Mouse (Mus musculus): ENCODE measurements around the gene Hspa4l. TPM values are rescaled to one million over a fixed set of nuclear protein-coding genes. Genes with fewer than 3 reads are reported as not detected.
A peak's percentile ranks its signal among the peaks of the same experiment; 100 is the strongest.

Hspa4l gene
- total RNA-seq (2021): 100 to 1,000 TPM; 123 to 124 TPM
- long read RNA-seq, experiment 1, full-length matches to known transcripts: 71 of 89 reads
- long read RNA-seq, experiment 1, partial matches to known transcripts: 8 of 89 reads
- long read RNA-seq, experiment 1, other reads (novel, unspliced or antisense): 10 of 89 reads
- long read RNA-seq, experiment 2, full-length matches to known transcripts: 49 of 62 reads
- long read RNA-seq, experiment 2, partial matches to known transcripts: 1 of 62 reads
- long read RNA-seq, experiment 2, other reads (novel, unspliced or antisense): 12 of 62 reads

DNA sequence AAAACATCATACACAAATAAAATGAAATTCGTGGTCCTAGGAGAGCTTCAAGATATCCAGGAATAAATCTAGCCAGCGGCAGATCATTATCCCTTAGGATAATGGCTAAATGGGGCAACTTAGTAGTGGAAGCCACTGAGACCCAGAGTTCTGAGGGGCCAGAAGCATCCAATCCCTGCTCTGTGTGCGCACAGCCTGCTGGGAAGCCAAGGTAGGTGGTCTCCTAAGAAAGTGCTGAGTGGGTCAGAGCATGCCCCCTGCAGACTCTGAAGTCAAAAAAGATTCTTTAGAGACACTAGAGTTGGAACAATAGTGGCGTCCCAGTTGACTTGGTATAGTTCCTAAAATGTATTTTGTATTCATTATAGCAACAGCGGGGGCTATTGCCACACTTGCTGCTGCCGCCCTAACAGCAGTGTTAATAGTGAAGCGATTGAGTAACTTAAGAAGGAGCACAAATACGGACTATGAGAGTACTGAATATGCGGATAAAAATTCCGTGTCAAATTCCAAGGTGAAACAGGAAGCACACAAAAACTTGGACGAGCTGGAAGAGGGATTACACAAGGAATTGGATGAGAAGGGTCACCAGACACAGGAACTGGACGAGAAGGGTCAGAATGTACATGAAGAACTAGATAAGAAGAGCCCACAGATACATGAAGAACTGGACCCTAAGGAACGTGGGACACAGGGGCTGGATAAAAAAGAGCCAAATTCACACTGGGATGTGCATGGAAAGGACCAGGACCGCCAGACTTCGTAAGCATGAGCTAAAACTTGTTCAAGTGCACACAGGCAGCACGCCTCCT is at the start of gene Hspa4l:
Gene Hspa4l (plus strand): TSS at position 472 of the 812 bp plus-strand sequence.
- intact Hi-C loops (cut with DNase I): loop anchor here (10.0 kb wide), 1 partner anchor 1859 kb away; the partner anchor contains the start of gene Fat4

GRCm38 (mm10) chr3:40695162-40695561 is 49.1 kb upstream of the Hspa4l start:
- DNase-seq (ENCODE audit: low spot score in 2 of 2): no peak
- intact Hi-C loops (cut with DNase I): no loop called here

More for the DNA sequence above, at the start of gene Hspa4l:
- no peak for DNase-seq (ENCODE audit: low spot score in 2 of 2)

GRCm38 (mm10) chr3:40698834-40699233 is 45.5 kb upstream of the Hspa4l start:
- DNase-seq (ENCODE audit: low spot score in 2 of 2): no peak
- intact Hi-C loops (cut with DNase I): no loop called here

DNA sequence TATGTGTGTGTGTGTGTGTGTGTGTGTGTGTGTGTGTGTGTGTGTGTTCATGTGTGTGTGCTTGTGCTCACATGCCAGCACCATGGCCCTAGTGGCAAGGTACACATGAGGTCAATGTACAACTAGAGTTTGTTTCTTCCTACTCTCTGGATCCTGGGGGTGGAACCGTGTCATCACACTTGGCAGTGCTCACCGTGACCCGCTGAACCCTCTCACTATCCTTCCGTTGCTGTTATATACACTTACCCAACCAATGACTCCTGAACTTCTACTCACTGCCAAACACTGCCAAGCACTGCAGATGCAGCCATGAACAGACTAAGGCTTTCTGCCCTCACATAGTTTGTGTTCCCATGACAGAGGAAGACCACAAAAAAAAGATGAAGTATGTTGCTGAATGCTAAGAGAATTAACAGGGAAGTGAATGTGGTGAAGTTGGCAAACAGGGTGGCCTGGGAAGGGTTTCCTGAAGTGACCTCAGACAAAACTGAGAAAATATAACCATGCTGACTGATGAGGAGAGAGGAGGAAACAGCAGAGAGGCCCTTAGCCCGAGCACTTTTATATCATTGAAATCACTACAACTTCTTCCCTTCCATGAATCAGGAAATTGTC is 39.4 kb upstream of the Hspa4l start:
- no peak for DNase-seq (ENCODE audit: low spot score in 2 of 2)
- intact Hi-C loops (cut with DNase I): no loop called here

- DNase-seq (ENCODE audit: low spot score in 2 of 2): no peak
- intact Hi-C loops (cut with DNase I): no loop called here
Measured at GRCm38 (mm10) chr3:40708655-40709054, 35.6 kb upstream of the Hspa4l start, which contains the start of gene Slc25a31. Gene Slc25a31, plus strand, starts transcription at chr3:40708855.

DNA sequence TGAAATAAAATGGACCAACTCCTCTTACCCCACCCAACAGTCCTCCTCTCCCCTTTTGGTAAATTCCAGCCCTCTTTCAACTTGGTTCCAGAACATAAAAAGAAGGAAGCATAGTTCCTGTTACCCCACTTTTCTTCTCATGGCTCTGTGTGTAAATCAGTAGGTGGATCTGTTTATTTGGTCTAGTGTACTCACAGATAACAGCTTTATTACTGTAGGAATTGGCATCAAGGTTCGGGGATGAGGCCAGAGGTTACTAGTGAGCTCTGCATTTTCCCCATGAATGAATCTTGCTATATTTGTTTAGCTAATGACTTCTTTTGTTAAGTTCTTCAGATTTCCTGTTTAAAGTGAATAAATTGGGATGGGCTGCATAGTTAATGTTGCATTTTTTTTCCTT is 28.2 kb upstream of the Hspa4l start:
- DNase-seq (ENCODE audit: low spot score in 2 of 2): no peak
- intact Hi-C loops (cut with DNase I): no loop called here

GRCm38 (mm10) chr3:40719022-40719421 is 25.3 kb upstream of the Hspa4l start:
- no peak for DNase-seq (ENCODE audit: low spot score in 2 of 2)
- intact Hi-C loops (cut with DNase I): no loop called here

- DNase-seq (ENCODE audit: low spot score in 2 of 2): no peak
- intact Hi-C loops (cut with DNase I): no loop called here
Measured at GRCm38 (mm10) chr3:40738381-40738912, 5.8 kb upstream of the Hspa4l start.

DNA sequence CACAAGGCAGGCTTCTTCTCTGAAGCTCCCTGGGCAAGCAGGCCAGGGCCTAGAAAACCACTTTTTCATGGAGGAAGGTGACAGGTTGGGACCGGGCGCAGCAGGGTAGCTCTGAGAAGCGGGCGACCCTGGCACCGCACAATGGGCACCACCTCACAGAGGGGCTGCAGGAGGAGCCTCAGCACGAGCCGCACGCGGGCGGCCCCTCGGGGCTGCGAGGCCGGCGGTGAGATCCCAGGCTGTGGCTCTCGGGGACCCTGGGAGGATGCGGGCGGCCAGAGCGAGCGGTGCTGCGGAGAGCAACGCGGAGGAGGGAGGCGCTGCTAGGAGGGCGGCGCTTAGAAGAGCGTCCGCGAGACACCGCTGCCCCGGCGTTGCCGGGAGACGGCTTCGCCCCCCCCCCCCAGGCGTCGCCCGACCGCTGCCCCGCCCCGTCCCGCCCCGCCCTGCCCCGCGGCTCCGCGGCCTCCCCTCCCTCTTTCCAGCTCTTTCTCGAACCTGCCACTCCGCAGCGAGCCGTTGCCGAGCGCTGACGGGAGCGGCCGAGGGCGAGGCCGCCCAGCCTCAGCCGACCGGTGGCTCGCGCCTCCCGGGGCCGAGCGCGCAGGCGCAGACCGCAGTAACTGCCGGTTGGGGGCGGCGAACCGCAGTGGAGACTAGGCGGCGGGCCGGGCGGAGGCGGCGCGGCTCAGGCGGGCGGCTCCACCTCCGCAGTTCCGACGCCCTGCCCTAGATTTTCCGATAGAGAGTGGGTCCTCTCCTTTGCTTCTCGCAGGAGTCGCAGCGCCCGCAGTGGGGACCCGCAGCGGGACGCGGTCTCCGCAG is 753 bp downstream of the Hspa4l start:
- intact Hi-C loops (cut with DNase I): loop anchor here (5.0 to 10.0 kb wide), 2 partner anchors 218 to 1860 kb away; partner anchors contain the start of gene Fat4
- peak; percentile 89 to 92 for DNase-seq (ENCODE audit: low spot score in 2 of 2)

GRCm38 (mm10) chr3:40745661-40746547 is 1.6 kb downstream of the Hspa4l start:
- peak in 1 of 2 experiments; percentile 26 for DNase-seq (ENCODE audit: low spot score in 2 of 2)
- intact Hi-C loops (cut with DNase I): loop anchor here (5.0 to 10.0 kb wide), 2 partner anchors 219 to 1861 kb away; partner anchors contain the start of gene Fat4

DNA sequence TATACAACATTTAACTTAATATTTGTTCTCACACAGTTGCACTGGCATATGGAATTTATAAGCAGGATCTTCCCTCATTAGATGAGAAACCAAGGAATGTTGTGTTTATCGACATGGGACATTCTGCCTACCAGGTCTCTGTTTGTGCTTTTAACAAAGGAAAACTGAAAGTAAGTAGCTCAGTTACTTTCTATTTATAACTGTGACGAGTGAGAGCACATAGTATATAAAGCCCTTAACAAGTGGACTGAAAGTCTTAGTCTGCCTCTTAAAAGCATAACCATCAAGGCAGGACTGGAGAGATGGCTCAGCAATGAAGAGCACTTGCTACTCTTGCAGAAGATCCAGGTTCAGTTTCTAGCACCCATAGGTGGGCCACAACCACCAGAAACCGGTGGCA is 16.5 kb downstream of the Hspa4l start:
- intact Hi-C loops (cut with DNase I): no loop called here
- DNase-seq (ENCODE audit: low spot score in 2 of 2): no peak

- DNase-seq (ENCODE audit: low spot score in 2 of 2): no peak
- intact Hi-C loops (cut with DNase I): no loop called here
Measured at GRCm38 (mm10) chr3:40761312-40761711, 17.0 kb downstream of the Hspa4l start.

GRCm38 (mm10) chr3:40793783-40794182 is 49.5 kb downstream of the Hspa4l start:
- intact Hi-C loops (cut with DNase I): no loop called here
- DNase-seq (ENCODE audit: low spot score in 2 of 2): no peak

GRCm38 (mm10) chr3:40798054-40798453 is 53.8 kb downstream of the Hspa4l start:
- intact Hi-C loops (cut with DNase I): no loop called here
- DNase-seq (ENCODE audit: low spot score in 2 of 2): no peak

DNA sequence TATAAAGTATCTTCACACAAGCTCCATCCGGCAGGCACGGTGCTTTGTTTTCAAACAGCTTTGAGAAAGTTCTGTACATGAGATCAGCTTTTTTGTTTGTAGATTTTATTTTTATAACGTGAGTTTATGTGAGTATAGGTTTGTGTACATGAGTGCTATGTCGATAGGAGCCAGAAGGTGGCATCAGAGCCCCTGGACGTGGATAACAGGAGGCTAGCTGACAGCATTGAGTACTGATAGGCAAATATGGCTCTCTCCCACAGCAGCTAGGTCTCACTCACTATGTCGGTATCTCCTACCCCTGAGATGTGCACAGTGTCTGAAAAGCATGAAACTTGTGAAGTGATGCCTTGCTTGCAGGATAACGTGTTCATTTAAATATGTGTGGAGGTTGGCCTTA is 54.2 kb downstream of the Hspa4l start:
- DNase-seq (ENCODE audit: low spot score in 2 of 2): peak; percentile 44 to 58
- intact Hi-C loops (cut with DNase I): no loop called here

- intact Hi-C loops (cut with DNase I): no loop called here
- peak; percentile 96 to 97 for DNase-seq (ENCODE audit: low spot score in 2 of 2)
Measured at GRCm38 (mm10) chr3:40799530-40800372, 55.5 kb downstream of the Hspa4l start, which contains the start of gene Plk4. Gene Plk4, plus strand, starts transcription at chr3:40800019.

GRCm38 (mm10) chr3:40800373-40800823 is 56.1 kb downstream of the Hspa4l start:
- peak in 1 of 2 experiments; percentile 30 for DNase-seq (ENCODE audit: low spot score in 2 of 2)
- intact Hi-C loops (cut with DNase I): no loop called here
